Mouse (Mus musculus) layer of hippocampus, postnatal 25 days (tissue): ENCODE results near the gene Ptger3. TPM values are rescaled to one million over a fixed set of nuclear protein-coding genes. Genes with fewer than 3 reads are reported as not detected.

Experiments used
- microRNA-seq, 2 experiments: library from miRNA; unstranded; fragments of <30 nt; microRNA quantifications; one replicate each; pipeline ENCODE4 v1.2.0; 2021
- total RNA-seq, 2 experiments: library from RNA; stranded (reverse); gene quantifications; 2 replicates each; pipeline ENCODE4 v1.2.3; 2021

Gene Ptger3
- total RNA-seq, 2 experiments from 2014 or later: 1.7 to 2.2 TPM

Small RNAs within 50 kb of the gene (microRNA-seq; reads per million reads assigned to microRNA genes)
- 176 to 198 reads per million in 2 experiments for gene Mir186

Other genes starting within 250 kb of the Ptger3 start
- 100 to 1,000 TPM; 120 to 145 TPM for gene Zranb2, start 32.7 kb upstream of the Ptger3 start, total RNA-seq